Mouse (Mus musculus): ENCODE data around the gene Ftl1-ps1.
A peak's percentile ranks its signal among the peaks of the same experiment; 100 is the strongest.

Ftl1-ps1 gene

DNA sequence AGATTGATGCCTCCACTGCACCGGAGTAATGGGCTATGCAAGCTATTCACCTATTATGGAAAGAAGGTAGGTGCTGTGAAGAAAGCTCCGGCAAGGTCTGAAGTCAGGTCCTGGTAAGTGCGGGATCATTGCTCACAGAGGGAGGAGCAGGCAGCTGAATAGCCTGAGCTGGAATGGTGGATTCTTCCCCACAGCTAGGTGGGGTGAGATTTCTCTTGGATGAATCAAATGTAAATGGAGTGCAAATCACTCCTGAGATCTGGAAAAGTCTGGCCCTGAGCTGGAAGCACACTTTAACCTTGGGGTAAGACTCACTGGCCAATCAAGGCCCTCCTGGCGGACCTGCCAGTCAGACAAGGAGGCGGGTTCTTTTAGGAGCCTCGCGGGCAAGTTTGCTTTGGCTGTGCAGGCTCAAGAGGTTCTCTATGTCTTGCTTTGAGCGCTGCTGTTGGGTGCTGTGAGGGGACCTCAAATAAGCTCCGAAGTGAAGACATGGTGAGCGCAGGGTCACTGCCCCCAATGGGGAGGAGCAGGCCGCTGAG lies at the start of gene Ftl1-ps1:
TSS of gene Ftl1-ps1 (plus strand) at position 397 of the 542 bp plus-strand sequence.
- DNase-seq: no peak

DNA sequence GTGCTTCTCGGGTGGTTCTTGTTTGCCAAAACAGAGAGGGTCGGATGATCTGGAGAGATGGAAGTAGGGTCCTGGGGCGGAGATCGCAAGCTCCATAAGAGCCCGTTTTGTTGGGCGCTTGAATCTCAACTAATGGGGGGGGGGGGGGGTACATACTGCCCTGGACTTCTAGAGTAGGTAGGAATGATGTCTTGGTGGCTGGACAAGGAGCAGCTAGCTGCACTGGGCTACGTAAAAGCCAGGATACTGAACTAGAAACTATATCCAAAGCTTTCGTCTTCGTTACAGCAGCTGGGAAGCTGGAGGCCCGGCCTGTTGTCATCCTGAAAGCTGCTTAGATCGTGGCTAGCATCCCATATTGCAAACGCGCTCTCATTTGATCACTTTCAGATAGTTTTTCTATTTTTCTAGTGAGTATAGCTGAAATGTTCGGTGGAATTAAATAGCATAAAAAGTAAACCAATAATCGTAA lies 49.0 kb upstream of the Ftl1-ps1 start:
- DNase-seq: no peak

DNA sequence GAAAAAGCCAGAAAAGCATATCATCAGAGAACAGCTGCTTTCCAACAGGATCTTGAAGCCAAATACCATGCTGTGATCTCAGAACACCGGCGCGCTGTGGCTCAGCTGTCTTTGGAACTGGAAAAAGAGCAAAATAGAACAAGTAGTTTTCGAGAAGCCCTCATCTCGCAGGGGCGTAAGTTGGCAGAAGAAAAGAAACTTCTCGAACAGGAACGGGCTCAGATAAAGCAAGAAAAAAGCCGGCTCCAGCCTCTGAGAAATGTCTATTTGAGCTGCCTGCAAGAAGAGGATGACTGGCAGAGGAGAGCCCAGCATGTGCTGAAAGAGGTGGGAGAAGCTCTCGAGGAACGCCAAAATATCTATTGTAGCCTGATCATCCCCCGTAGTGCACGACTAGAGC lies 43.0 kb upstream of the Ftl1-ps1 start:
- DNase-seq: no peak

DNA sequence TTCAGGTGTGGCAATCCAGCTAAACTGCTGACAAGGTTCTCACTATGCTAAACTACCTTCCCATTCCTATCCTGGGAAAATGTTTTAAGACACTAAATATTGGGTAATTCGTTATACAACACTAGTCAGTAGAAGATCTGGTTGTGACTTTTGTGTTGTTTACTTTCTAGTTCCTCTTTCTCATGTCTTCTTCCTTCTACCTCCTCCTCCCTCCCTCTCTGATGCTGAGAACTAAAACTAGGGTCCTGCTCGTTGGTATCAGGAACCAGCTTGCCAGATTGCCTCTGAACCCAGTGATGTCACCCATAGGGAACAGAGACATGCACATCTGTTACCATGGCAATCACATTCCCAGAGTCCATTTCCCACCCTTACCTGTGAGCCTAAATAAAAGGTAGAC lies 37.3 kb upstream of the Ftl1-ps1 start:
- no peak for DNase-seq

- DNase-seq: peak; percentile 50
These were observed 36.2 kb upstream of the Ftl1-ps1 start for GRCm38 (mm10) chr13:74363176-74363858.

- no peak for DNase-seq
These were observed 35.6 kb upstream of the Ftl1-ps1 start, which contains the start of gene Lrrc14b for GRCm38 (mm10) chr13:74363859-74364235. Gene Lrrc14b (minus strand): TSS chr13:74364005.

DNA sequence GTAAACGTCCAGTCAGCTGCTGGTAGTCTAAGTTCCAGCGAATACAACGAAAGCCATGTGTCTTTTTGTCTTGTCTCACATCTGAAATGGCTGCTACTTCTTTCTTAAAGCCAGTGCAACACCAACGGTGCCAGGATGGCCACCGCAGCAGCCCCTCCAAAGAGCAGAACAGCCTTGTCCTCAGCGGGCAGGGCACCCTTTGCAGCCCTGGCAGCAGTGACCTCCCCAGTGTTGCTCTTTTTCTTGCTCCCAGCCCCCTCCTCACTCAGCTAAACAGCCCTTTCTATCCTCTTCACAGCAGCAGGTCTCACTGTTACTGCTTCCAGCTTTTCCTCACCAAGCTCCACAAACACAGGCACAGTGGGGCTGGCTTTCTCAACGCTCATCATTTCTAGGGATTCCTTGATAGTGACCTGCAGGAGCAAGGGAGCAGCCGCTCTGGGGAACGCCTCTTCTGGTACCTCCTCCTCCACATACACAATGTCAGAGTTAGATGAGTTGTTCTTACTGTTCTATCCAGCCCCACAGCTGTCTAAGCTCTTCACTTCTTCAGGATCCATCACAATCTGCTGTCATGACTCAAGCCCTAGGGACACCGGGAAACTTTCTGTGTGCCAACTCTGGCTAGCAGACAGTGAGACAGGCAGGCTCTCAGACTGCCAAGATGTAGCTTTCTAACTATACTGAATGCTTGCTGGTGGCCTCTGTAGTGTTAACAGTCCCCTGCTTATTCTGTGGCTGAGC lies 17.8 kb upstream of the Ftl1-ps1 start:
- DNase-seq: no peak

DNA sequence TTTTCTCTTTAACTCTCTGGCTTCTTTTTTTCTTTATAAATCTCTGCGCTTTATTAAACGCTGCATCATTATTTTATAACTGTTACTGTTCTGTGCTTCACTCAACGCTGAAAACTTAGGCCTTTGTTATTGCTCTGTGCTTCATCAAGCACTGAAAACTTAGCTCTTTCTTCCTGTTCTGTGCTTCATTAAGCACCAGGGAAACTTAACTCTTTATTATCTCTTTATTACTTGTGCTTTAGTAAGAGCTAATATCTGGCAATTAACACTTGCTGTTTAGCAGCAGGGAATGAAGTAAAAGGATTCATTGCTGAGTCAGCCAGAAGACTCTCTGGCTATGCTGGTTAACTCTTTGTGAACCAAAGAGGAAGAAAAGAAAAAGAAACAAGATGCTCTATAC lies 17.2 kb upstream of the Ftl1-ps1 start:
- DNase-seq: no peak

- DNase-seq: no peak
These were observed 9.8 kb upstream of the Ftl1-ps1 start for GRCm38 (mm10) chr13:74389730-74390129.

DNA sequence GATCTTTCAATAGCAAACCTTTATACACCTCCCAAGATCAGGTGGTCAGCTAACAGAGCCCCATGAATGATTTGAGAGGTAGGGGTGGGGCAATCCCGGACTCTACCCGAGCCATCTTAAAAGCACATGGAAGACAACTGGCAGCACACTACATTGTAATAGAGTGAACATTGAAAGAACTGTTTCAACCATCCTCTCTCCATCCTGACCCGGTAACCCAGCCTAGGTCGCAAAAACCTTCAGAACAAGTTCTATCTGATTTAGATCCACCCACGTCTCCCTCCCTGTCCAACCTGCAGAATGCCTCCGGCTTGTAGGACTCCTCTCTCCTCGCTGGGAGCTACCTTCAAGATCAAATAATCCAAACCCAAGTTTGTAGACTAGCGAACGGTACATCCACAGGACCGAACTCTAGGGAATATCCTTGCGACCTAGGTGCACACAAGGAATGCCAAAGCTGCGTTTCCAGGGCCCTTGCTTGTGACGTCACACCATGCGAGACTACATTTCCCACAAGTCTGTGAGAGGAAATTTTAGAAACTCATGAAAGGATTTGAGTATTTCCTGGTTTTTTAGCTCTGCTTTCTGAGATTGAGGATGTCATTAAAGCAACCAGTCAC lies 9.0 kb upstream of the Ftl1-ps1 start, which contains the start of gene Zfp72:
TSS of gene Zfp72 (minus strand) at position 466 of the 620 bp plus-strand sequence.
- peak; percentile 79 for DNase-seq

GRCm38 (mm10) chr13:74391156-74391555 lies 8.3 kb upstream of the Ftl1-ps1 start:
- DNase-seq: no peak

- DNase-seq: no peak
These were observed 40.4 kb downstream of the Ftl1-ps1 start for GRCm38 (mm10) chr13:74439895-74440294.

Data from kidney, adult 18-20 months (tissue).